Mouse (Mus musculus) cerebellum, adult 2 months (tissue): ENCODE results near the gene Galnt17.

Experiments
- CTCF ChIP-seq: fragments of 200-500 bp; IDR thresholded peaks from 2 replicates; pipeline ENCODE4 v1.5.1; 2011; ENCODE audit warnings: low read depth, mild to moderate bottlenecking, control low read depth, low read length, moderate library complexity, borderline replicate concordance; ENCODE audit not compliant: insufficient read depth
- POLR2A ChIP-seq: fragments of 200-500 bp; IDR thresholded peaks from 2 replicates; pipeline ENCODE4 v1.6.1; 2011; ENCODE audit warnings: low read length, control low read depth, borderline replicate concordance; ENCODE audit not compliant: insufficient read depth

DNA sequence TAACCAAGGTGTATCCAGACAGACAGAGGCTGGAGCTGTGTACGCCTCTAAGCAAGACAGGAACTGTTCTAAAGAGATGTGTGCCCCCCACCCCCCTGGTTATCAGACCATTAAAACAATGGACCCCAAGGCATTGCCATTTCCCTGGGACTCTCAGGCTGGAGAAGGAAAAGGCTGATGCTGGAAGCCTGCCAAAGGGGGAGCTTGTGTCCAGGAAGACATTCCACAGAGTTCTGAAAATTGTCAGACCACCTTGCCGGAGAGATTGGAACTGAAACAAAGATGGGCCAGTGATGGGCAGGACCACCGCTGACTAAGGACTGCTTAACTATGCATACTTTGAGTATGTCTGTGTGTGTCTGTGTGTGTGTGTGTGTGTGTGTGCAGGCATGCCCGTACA, 458.7 kb downstream of the Galnt17 start:
- TF ChIP-seq CTCF (no peak), POLR2A (no peak)
